ENCODE assay signal across 23 mouse cellular contexts in the genomic region with DNA sequence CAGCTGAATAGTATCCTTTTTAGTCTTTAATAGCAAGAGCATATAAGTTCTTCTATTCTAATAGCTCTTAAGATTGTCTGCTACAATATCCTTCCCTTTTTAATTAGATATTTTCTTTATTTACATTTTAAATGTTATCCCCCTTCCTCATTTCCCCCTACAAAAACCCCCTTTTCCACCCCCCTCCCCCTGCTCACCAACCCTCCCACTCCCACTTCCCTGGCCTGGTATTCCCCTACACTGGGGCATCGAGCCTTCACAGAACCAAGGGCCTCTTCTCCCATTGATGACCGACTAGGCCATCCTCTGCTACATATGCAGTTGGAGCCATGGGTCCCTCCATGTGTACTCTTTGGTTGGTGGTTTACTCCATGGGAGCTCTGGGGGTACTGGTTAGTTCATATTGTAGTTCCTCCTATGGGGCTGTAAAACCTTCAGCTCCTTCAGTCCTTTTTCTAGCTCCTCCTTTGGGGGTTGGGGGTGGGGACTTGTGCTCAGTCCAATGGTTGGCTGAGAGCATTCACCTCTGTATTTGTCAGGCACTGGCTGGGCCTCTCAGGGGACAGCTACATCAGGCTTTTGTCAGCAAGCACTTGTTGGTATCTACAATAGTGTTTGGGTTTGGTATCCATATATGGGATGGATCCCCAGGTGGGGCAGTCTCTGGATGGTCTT. TPM values are rescaled to one million over a fixed set of nuclear protein-coding genes. Genes with fewer than 3 reads are reported as not detected.
DNase-seq lines count a peak whose midpoint lies in the region; TF ChIP-seq lines count a peak whose summit lies in the region.
"Not testable (repeated sequence)": the region's sequence is repeated elsewhere in the genome, so short reads cannot be mapped to it uniquely, and the experiment has no call there.
"Had no signal": no experiment of that assay in that cellular context is flagged by ENCODE, and none has a peak within 500 bp of the region (broad histone marks: within the 10 kb centered on the region; RNA-seq: fewer than 3 reads in every experiment).

No protein-coding gene starts in this region.

- H3K79me2 ChIP-seq in CH12.LX (replicated peaks; ENCODE audit: control insufficient read depth, extremely low read depth, insufficient read depth, poor library complexity, severe bottlenecking) = not testable (repeated sequence)

- not testable (repeated sequence) for H3K9me3 ChIP-seq in CH12.LX (replicated peaks; ENCODE audit: low read length); heart, embryonic 10.5 days

- not testable (repeated sequence) for H3K27me3 ChIP-seq in CH12.LX (replicated peaks); heart, embryonic 10.5 days (ENCODE audit: insufficient read depth, poor library complexity, severe bottlenecking); spleen, adult 2 months (ENCODE audit: control insufficient read depth, insufficient read depth, low read length)

- in situ Hi-C loops in CH12.LX (cut with MboI; ENCODE audit: low pct_ligation_motif_present, low pct_unique_long_range_greater_than_20kb, low sequenced_read_pairs) = not testable (repeated sequence)

- not testable (repeated sequence) for TF ChIP-seq RAD21 in CH12.LX (IDR thresholded peaks at IDR 0.05; ENCODE audit: low read depth, low read length)

- TF ChIP-seq EP300 in CH12.LX (IDR thresholded peaks at IDR 0.05; ENCODE audit: low read length) = not testable (repeated sequence)

- peaks cover 2 to 17% of the 10 kb centered on the region in 2 experiments for H3K36me3 ChIP-seq in CH12.LX (replicated peaks in 1 of 2; ENCODE audit: control insufficient read depth in 1 of 2, insufficient read depth in 1 of 2, low read length in 1 of 2)
- H3K36me3 ChIP-seq in heart, embryonic 10.5 days; spleen, adult 2 months (ENCODE audit: control insufficient read depth, insufficient read depth, low read length): not testable (repeated sequence)

- TF ChIP-seq POLR2A in CH12.LX (IDR thresholded peaks at IDR 0.05; ENCODE audit: low read depth, low read length); spleen, adult 2 months (IDR thresholded peaks at IDR 0.05; ENCODE audit: low read depth, low read length): not testable (repeated sequence)

- peaks cover 29 to 50% of the 10 kb centered on the region in 2 experiments for H3K4me1 ChIP-seq in CH12.LX (ENCODE audit: control insufficient read depth in 1 of 2, insufficient read depth in 2 of 2)
- not testable (repeated sequence) for H3K4me1 ChIP-seq in heart, embryonic 10.5 days
- peaks cover 12% of the 10 kb centered on the region; the same call in 1 of the 2 replicates for H3K4me1 ChIP-seq in spleen, adult 2 months (ENCODE audit: control insufficient read depth, insufficient read depth, insufficient read length)

- dilution Hi-C loops in CH12.LX (cut with MboI; ENCODE audit: extremely low pct_ligation_motif_present, extremely low pct_unique_long_range_greater_than_20kb, low sequenced_read_pairs) = not testable (repeated sequence)

- DNase-seq in A20 (ENCODE audit: low read depth, low spot score) (peak; percentile 95), CH12.LX (ENCODE audit: extremely low read depth) (peak; percentile 93)
- peak; percentile 29 for DNase-seq in adrenal gland, postnatal 14 days
- DNase-seq in heart, embryonic 10.5 days (ENCODE audit: low spot score) = peak; percentile 58
- peak; percentile 45 for DNase-seq in lung, postnatal 36 days
- DNase-seq in spleen, adult 2 months (ENCODE audit: low read depth in 1 of 2, low spot score in 2 of 2) = peak; percentile 46 to 80
- DNase-seq in spleen, postnatal 36 days (ENCODE audit: low spot score in 2 of 2) = peak; percentile 90 to 92

- WGBS in heart, embryonic 10.5 days = 84% methylated on average over 2 of the region's 2 CpGs
- 46% methylated on average over 2 of the region's 2 CpGs for WGBS in spleen, adult 2 months

- H3K27ac ChIP-seq in CH12.LX (ENCODE audit: insufficient read depth, low read depth) = peak overlapping the region; percentile 82
- not testable (repeated sequence) for H3K27ac ChIP-seq in heart, embryonic 10.5 days
- peak overlapping the region; percentile 79 for H3K27ac ChIP-seq in spleen, adult 2 months (ENCODE audit: insufficient read depth, low read length)

- not testable (repeated sequence) for TF ChIP-seq CTCF in CH12.LX (conservative IDR thresholded peaks at IDR 0.05 in 1 of 2, IDR thresholded peaks at IDR 0.05 in 1 of 2; ENCODE audit: low read depth in 2 of 2, low read length in 2 of 2); spleen, adult 2 months (IDR thresholded peaks at IDR 0.05; ENCODE audit: extremely low read depth, insufficient read depth, insufficient read length, insufficient replicate concordance)

- peak overlapping the region in 2 of 3 experiments; percentile 5 to 39 for H3K4me3 ChIP-seq in CH12.LX (replicated peaks in 1 of 3; ENCODE audit: low read depth in 2 of 3, low read length in 2 of 3, poor library complexity in 1 of 3)
- H3K4me3 ChIP-seq in heart, embryonic 10.5 days = not testable (repeated sequence)
- H3K4me3 ChIP-seq in spleen, adult 2 months (ENCODE audit: extremely low read depth, insufficient read depth, insufficient read length) = peak overlapping the region; percentile 26

- H3K9ac ChIP-seq in CH12.LX (ENCODE audit: insufficient read depth, low read depth) = 0 out of 2 replicates have a peak overlapping the region, but pooled peaks have one; percentile 37

- H3K4me2 ChIP-seq in CH12.LX (ENCODE audit: insufficient read depth, low read depth, poor library complexity, severe bottlenecking) = peak overlapping the region; percentile 68

TF ChIP-seq in CH12.LX, 34 proteins besides CTCF, POLR2A, EP300 and RAD21:
- TF ChIP-seq IRF4 (IDR thresholded peaks at IDR 0.05; ENCODE audit: low read depth, low read length) = 0 out of 2 replicates have a peak, but pooled peaks have one; percentile 9

RNA-seq across cellular contexts. Expression of a gene that starts 3.6 kb away (rescaled TPM):
- total RNA-seq in CH12.LX (2012; rRNA removed) (17.6 and 20.6 TPM in 2 replicates), CH12.LX (2014; rRNA removed) (45.2 and 47.1 TPM in 2 replicates)
- polyA plus RNA-seq in CH12.LX (2012; ENCODE audit: insufficient read length, low read depth) = 50.1 and 54.9 TPM in 2 replicates
- 0.22 and 6.1 TPM in 2 replicates for total RNA-seq in adrenal gland, postnatal 14 days (2021)
- not detected in 2 replicates for polyA plus RNA-seq in heart, embryonic 10.5 days (2016; fragmentation: Nextera tagmentation; extraction: Ambion mirVana)
- polyA plus RNA-seq in spleen, adult 2 months (2012; rRNA removed) = 50.2 and 55.5 TPM in 2 replicates
- total RNA-seq: adrenal gland, adult 2 months; MEL had no signal
- polyA plus RNA-seq: embryonic facial prominence, embryonic 11.5 days; erythroblast, embryonic 14.5 days; forebrain, embryonic 10.5 days; forebrain, embryonic 12.5 days; forebrain, embryonic 16.5 days had no signal

RNA-seq across cellular contexts. Expression of a gene that starts 22.1 kb away (rescaled TPM):
- total RNA-seq in CH12.LX (2012; rRNA removed) (0.13 and 0.17 TPM in 2 replicates), CH12.LX (2014; rRNA removed) (0.11 and 0.15 TPM in 2 replicates)
- 0.11 TPM in 1 of 2 replicates, not detected in the other for polyA plus RNA-seq in CH12.LX (2012; ENCODE audit: insufficient read length, low read depth)
- total RNA-seq in adrenal gland, postnatal 14 days (2021) = 2.4 and 6.0 TPM in 2 replicates
- polyA plus RNA-seq in heart, embryonic 10.5 days (2016; fragmentation: Nextera tagmentation; extraction: Ambion mirVana) = not detected in 2 replicates
- polyA plus RNA-seq in spleen, adult 2 months (2012; rRNA removed) = 27.2 and 56.0 TPM in 2 replicates
- total RNA-seq: ES-E14, MEL had no signal
- polyA plus RNA-seq: embryonic facial prominence, embryonic 11.5 days; forebrain, embryonic 10.5 days; forebrain, embryonic 12.5 days; forebrain, embryonic 16.5 days had no signal

RNA-seq across cellular contexts. Expression of a gene that starts 55.8 kb away (rescaled TPM):
- total RNA-seq in CH12.LX (2012; rRNA removed) (3.8 and 5.5 TPM in 2 replicates), CH12.LX (2014; rRNA removed) (18.5 and 19.2 TPM in 2 replicates)
- polyA plus RNA-seq in CH12.LX (2012; ENCODE audit: insufficient read length, low read depth) = 16.9 and 20.7 TPM in 2 replicates
- total RNA-seq in adrenal gland, postnatal 14 days (2021) = 0.15 TPM in 1 of 2 replicates, not detected in the other
- polyA plus RNA-seq in heart, embryonic 10.5 days (2016; fragmentation: Nextera tagmentation; extraction: Ambion mirVana) = not detected in 2 replicates
- 7.2 and 9.2 TPM in 2 replicates for polyA plus RNA-seq in spleen, adult 2 months (2012; rRNA removed)
- total RNA-seq: adrenal gland, adult 2 months; adrenal gland, postnatal 25 days; adrenal gland, postnatal 4 days; common myeloid progenitor, adult 5-6 weeks; MEL had no signal
- polyA plus RNA-seq: adrenal gland, adult 2 months; brain, embryonic 14.5 days; CD4-positive, CD25-positive, alpha-beta regulatory T cell, adult 4 months; embryonic facial prominence, embryonic 11.5 days; embryonic facial prominence, embryonic 13.5 days; embryonic facial prominence, embryonic 15.5 days; erythroblast, embryonic 14.5 days; forebrain, embryonic 10.5 days; forebrain, embryonic 12.5 days; forebrain, embryonic 14.5 days; forebrain, embryonic 16.5 days had no signal

Comparison
In these comparisons a context has a peak if more than half of its experiments do, and no peak if none do; other contexts are left out.
1. DNase-seq: peak in every context shown above with its lines; median percentile 95 in A20; 93 in CH12.LX; 91 in spleen, postnatal 36 days; 63 in spleen, adult 2 months; 58 in heart, embryonic 10.5 days; 45 in lung, postnatal 36 days; 29 in adrenal gland, postnatal 14 days.
2. RNA of a gene that starts 3.6 kb away (polyA plus RNA-seq): 50.2 to 55.5 TPM in spleen, adult 2 months and 50.1 to 54.9 TPM in CH12.LX; not detected in heart, embryonic 10.5 days; every median in the first group is over 10 times any median in the second.
3. RNA of a gene that starts 22.1 kb away (polyA plus RNA-seq): 27.2 to 56.0 TPM in spleen, adult 2 months; 0.11 TPM in CH12.LX and not detected in heart, embryonic 10.5 days; every median in the first group is over 10 times any median in the second.